Mouse (Mus musculus) C2C12 (cell line): ENCODE results near the gene Ctnnbl1. TPM values are rescaled to one million over a fixed set of nuclear protein-coding genes. Genes with fewer than 3 reads are reported as not detected.

ENCODE experiments used
- H3K27me3 ChIP-seq: one replicate; pipeline ENCODE4 v1.6.1; 2011; ENCODE audit not compliant: control insufficient read depth, insufficient read depth, insufficient read length
- H3K36me3 ChIP-seq: one replicate; pipeline ENCODE4 v1.6.1; 2011; ENCODE audit not compliant: control insufficient read depth, insufficient read depth
- H3K4me3 ChIP-seq: one replicate; pipeline ENCODE4 v1.5.1; 2011; ENCODE audit warnings: mild to moderate bottlenecking, control low read depth; ENCODE audit not compliant: poor library complexity, insufficient read depth, severe bottlenecking
- H3K79me2 ChIP-seq: one replicate; pipeline ENCODE4 v1.6.1; 2011; ENCODE audit not compliant: control insufficient read depth, insufficient read depth
- H3K79me3 ChIP-seq: one replicate; pipeline ENCODE4 v1.6.1; 2011; ENCODE audit warnings: low read depth, control low read depth
- H3ac ChIP-seq: one replicate; pipeline ENCODE3; 2011; ENCODE audit warnings: low read depth; ENCODE audit not compliant: control insufficient read depth, insufficient read length
- CEBPB ChIP-seq: IDR thresholded peaks from one replicate; pipeline ENCODE4 v1.6.1; 2011; ENCODE audit warnings: low read depth, mild to moderate bottlenecking, control low read depth, moderate library complexity
- CTCF ChIP-seq: IDR thresholded peaks from one replicate; pipeline ENCODE4 v1.5.1; 2011; ENCODE audit not compliant: control insufficient read depth, insufficient read depth, insufficient read length
- FOSL1 ChIP-seq: IDR thresholded peaks from one replicate; pipeline ENCODE4 v1.8.0; 2011; ENCODE audit warnings: mild to moderate bottlenecking, low read length; ENCODE audit not compliant: poor library complexity, insufficient read depth, severe bottlenecking
- MAX ChIP-seq: IDR thresholded peaks from one replicate; pipeline ENCODE4 v1.6.1; 2011; ENCODE audit warnings: mild to moderate bottlenecking, control low read depth
- MYOD1 ChIP-seq: IDR thresholded peaks from one replicate; pipeline ENCODE4 v1.6.1; 2011; ENCODE audit warnings: low read depth; ENCODE audit not compliant: control insufficient read depth, insufficient read length
- MYOG ChIP-seq: IDR thresholded peaks from one replicate; pipeline ENCODE4 v1.6.1; 2011; ENCODE audit not compliant: control insufficient read depth, insufficient read length; ENCODE audit errors: extremely low read depth
- USF1 ChIP-seq: IDR thresholded peaks from one replicate; pipeline ENCODE4 v1.6.1; 2011; ENCODE audit warnings: low read depth, mild to moderate bottlenecking, control low read depth, moderate library complexity
- polyA plus RNA-seq: library from polyadenylated mRNA; unstranded; fragments of >200 nt; fragmentation: generic; extraction: Trizol; gene quantifications from one replicate; pipeline ENCODE4 v1.2.1, GENCODE M21; 2012; ENCODE audit warnings: missing spikeins

Gene Ctnnbl1
- polyA plus RNA-seq, 1 experiment, result 42.0 TPM

DNA sequence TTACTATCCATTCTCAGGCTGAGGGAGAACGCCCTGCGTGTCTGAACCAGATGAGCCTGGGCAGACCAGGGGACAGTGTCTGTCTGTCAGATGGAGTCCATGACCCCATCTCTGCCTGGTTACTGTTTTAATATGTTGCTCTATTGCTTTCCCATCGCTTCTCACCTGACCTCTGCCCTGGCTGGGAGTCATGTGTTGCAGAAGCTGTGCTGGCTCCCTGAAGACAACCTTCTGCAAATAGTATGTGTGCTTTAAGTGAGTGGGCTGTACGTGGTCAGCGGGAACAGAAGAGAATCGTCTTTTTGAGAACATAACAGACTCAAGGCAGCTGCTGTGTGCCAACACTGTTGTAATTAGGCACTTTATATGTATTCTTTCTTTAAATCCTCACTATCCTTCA is 47.0 kb downstream of the Ctnnbl1 start:
- TF ChIP-seq USF1 (no peak), FOSL1 (no peak), MYOG (no peak), MYOD1 (no peak), CEBPB (no peak), MAX (no peak), CTCF (no peak)
- Histone ChIP-seq H3K79me3 (no peaks in the 10 kb centered on the region), H3K4me3 (no peak overlapping the region), H3K27me3 (no peaks in the 10 kb centered on the region), H3K79me2 (no peaks in the 10 kb centered on the region), H3ac (no peak overlapping the region), H3K36me3 (peaks cover 13% of the 10 kb centered on the region)

- Histone ChIP-seq H3K79me3 (no peaks in the 10 kb centered on the region), H3K36me3 (peaks cover 11% of the 10 kb centered on the region), H3K79me2 (no peaks in the 10 kb centered on the region), H3ac (no peak overlapping the region), H3K4me3 (no peak overlapping the region), H3K27me3 (no peaks in the 10 kb centered on the region)
- TF ChIP-seq FOSL1 (no peak), USF1 (no peak), CTCF (no peak), MYOG (no peak), CEBPB (no peak), MAX (no peak), MYOD1 (no peak)
Measured at GRCm38 (mm10) chr2:157784647-157785046, 47.4 kb downstream of the Ctnnbl1 start.

DNA sequence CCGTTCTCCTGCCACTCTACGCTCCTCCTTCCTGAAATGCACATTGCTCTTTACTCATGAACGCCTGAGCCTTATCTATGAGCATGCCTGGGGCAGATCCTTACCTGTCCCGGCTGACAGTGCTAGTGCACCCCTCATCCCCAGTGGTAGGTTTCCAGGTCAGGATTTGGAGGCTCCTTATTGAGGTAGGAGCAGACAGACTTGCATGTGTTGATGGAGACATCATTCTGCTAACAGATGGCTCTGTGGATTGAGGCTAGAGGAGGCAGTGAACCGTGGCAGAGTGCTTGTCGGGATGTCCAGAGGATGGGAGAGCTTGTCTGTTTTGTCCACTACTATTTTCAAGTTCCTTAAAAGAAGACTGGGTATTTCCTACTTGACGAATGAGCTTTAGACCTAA is 52.0 kb downstream of the Ctnnbl1 start:
- H3K36me3 ChIP-seq, result peaks cover 12% of the 10 kb centered on the region
- no peak for TF ChIP-seq MAX
- TF ChIP-seq USF1, result no peak
- TF ChIP-seq MYOD1, result no peak
- TF ChIP-seq FOSL1, result no peak
- no peak for TF ChIP-seq CEBPB
- no peak for TF ChIP-seq MYOG
- no peak for TF ChIP-seq CTCF
- no peaks in the 10 kb centered on the region for H3K27me3 ChIP-seq
- no peaks in the 10 kb centered on the region for H3K79me2 ChIP-seq
- no peak overlapping the region for H3K4me3 ChIP-seq
- H3K79me3 ChIP-seq, result no peaks in the 10 kb centered on the region
- H3ac ChIP-seq, result no peak overlapping the region

- no peak overlapping the region for H3ac ChIP-seq
- H3K4me3 ChIP-seq, result no peak overlapping the region
- no peak for TF ChIP-seq CEBPB
- TF ChIP-seq MYOD1, result no peak
- no peak for TF ChIP-seq MYOG
- TF ChIP-seq USF1, result no peak
- TF ChIP-seq CTCF, result no peak
- TF ChIP-seq MAX, result no peak
- no peak for TF ChIP-seq FOSL1
- H3K79me2 ChIP-seq, result no peaks in the 10 kb centered on the region
- H3K79me3 ChIP-seq, result no peaks in the 10 kb centered on the region
- no peaks in the 10 kb centered on the region for H3K27me3 ChIP-seq
- H3K36me3 ChIP-seq, result peaks cover 12% of the 10 kb centered on the region
Measured at GRCm38 (mm10) chr2:157790836-157791495, 53.8 kb downstream of the Ctnnbl1 start.

- H3K4me3 ChIP-seq, result no peak overlapping the region
- no peaks in the 10 kb centered on the region for H3K79me2 ChIP-seq
- peaks cover 12% of the 10 kb centered on the region for H3K36me3 ChIP-seq
- H3K79me3 ChIP-seq, result no peaks in the 10 kb centered on the region
- no peak for TF ChIP-seq CTCF
- no peak for TF ChIP-seq USF1
- no peak for TF ChIP-seq MAX
- TF ChIP-seq CEBPB, result no peak
- TF ChIP-seq MYOD1, result no peak
- TF ChIP-seq MYOG, result no peak
- no peak for TF ChIP-seq FOSL1
- H3K27me3 ChIP-seq, result no peaks in the 10 kb centered on the region
- no peak overlapping the region for H3ac ChIP-seq
Measured at GRCm38 (mm10) chr2:157791528-157792162, 54.4 kb downstream of the Ctnnbl1 start.

DNA sequence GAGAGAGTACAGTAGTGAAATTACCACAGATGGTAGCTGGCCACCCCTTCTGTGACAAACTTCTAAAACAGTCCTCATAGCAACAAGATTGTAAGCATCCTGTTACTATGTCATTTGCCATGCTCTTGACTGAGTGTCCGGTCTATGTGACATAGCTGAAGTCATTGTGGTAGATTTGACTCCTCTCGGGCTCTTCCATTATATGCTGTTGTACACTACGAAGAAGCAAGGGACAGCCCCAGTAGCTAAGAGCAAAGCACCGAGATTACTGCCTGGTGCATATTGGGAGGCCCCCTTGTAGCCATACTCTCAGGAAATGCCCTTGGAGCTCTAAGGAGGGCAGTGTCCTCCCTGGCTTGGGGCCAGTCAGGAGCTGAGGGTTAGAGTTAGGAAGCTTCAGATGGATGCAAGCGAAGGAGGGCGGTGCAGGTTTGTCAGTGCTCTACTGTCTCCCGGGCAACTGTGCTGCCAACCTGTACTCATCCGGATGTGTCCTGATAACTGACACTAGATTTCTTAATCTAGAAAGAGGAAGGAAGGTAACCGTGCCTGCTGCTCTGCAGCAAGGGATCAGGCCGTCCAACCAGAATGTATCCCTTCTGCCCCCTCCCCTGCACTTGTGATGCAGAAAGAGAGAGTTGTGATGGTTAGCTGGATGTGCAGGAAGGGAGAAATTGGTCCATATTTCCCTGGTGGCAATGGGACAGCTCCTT is 55.8 kb downstream of the Ctnnbl1 start:
- no peak overlapping the region for H3K4me3 ChIP-seq
- H3K79me2 ChIP-seq, result no peaks in the 10 kb centered on the region
- H3K79me3 ChIP-seq, result no peaks in the 10 kb centered on the region
- no peak overlapping the region for H3ac ChIP-seq
- H3K36me3 ChIP-seq, result peaks cover 12% of the 10 kb centered on the region
- no peaks in the 10 kb centered on the region for H3K27me3 ChIP-seq
- TF ChIP-seq MYOG, result no peak
- TF ChIP-seq CTCF, result no peak
- no peak for TF ChIP-seq MAX
- no peak for TF ChIP-seq FOSL1
